Mouse (Mus musculus): ENCODE results near the gene Ulk3. TPM values are rescaled to one million over a fixed set of nuclear protein-coding genes. Genes with fewer than 3 reads are reported as not detected.

Ulk3 gene
- polyA plus RNA-seq, 1 experiment from 2014 or later: 18.0 TPM

GRCm38 (mm10) chr9:57552139-57552887 is 36.9 kb upstream of the Ulk3 start, which contains the start of gene Mpi:
TSS of gene Mpi (minus strand) at chr9:57552763.
- Histone ChIP-seq H3K4me3 (ENCODE audit: low read length) (peak within 1 kb of the TSS; percentile 73), H3K4me1 (ENCODE audit: control insufficient read depth, insufficient read depth, low read length) (peaks cover 35% of the 10 kb centered on the region), H3K9ac (ENCODE audit: low read depth, low read length) (peak within 1 kb of the TSS; percentile 75), H3K27ac (ENCODE audit: low read length) (peak within 1 kb of the TSS; percentile 55; the same call in 1 of the 2 replicates), H3K36me3 (ENCODE audit: control insufficient read depth, insufficient read depth, low read length) (0 out of 2 replicates have a peak, but pooled peaks cover 3% of the 10 kb centered on the region), H3K9me3 (ENCODE audit: control insufficient read depth, low read length) (no peaks in the 10 kb centered on the region), H3K27me3 (replicated peaks; ENCODE audit: control insufficient read depth, insufficient read depth, low read length) (no peaks in the 10 kb centered on the region), H3K4me2 (ENCODE audit: low read depth, low read length) (peak within 1 kb of the TSS; percentile 85)
- 3% methylated on average over 28 of the region's 28 CpGs for WGBS
- ATAC-seq: peak; percentile 34

- Histone ChIP-seq H3K36me3 (ENCODE audit: control insufficient read depth, insufficient read depth, low read length) (0 out of 2 replicates have a peak, but pooled peaks cover 3% of the 10 kb centered on the region), H3K4me1 (ENCODE audit: control insufficient read depth, insufficient read depth, low read length) (peaks cover 28% of the 10 kb centered on the region), H3K27me3 (replicated peaks; ENCODE audit: control insufficient read depth, insufficient read depth, low read length) (no peaks in the 10 kb centered on the region), H3K27ac (ENCODE audit: low read length) (0 out of 2 replicates have a peak overlapping the region, but pooled peaks have one; percentile 55), H3K4me3 (ENCODE audit: low read length) (no peak overlapping the region), H3K9ac (ENCODE audit: low read depth, low read length) (peak overlapping the region; percentile 75; the same call in 1 of the 2 replicates), H3K4me2 (ENCODE audit: low read depth, low read length) (0 out of 2 replicates have a peak overlapping the region, but pooled peaks have one; percentile 85), H3K9me3 (ENCODE audit: control insufficient read depth, low read length) (no peaks in the 10 kb centered on the region)
- 70% methylated on average over 11 of the region's 11 CpGs for WGBS
- ATAC-seq: no peak
Measured at GRCm38 (mm10) chr9:57553119-57553518, 36.1 kb upstream of the Ulk3 start.

GRCm38 (mm10) chr9:57554753-57555152 is 34.5 kb upstream of the Ulk3 start:
- Histone ChIP-seq H3K4me1 (ENCODE audit: control insufficient read depth, insufficient read depth, low read length) (peaks cover 17% of the 10 kb centered on the region), H3K36me3 (ENCODE audit: control insufficient read depth, insufficient read depth, low read length) (no peaks in the 10 kb centered on the region), H3K4me2 (ENCODE audit: low read depth, low read length) (no peak overlapping the region), H3K27ac (ENCODE audit: low read length) (no peak overlapping the region), H3K9me3 (ENCODE audit: control insufficient read depth, low read length) (no peaks in the 10 kb centered on the region), H3K9ac (ENCODE audit: low read depth, low read length) (no peak overlapping the region), H3K27me3 (replicated peaks; ENCODE audit: control insufficient read depth, insufficient read depth, low read length) (no peaks in the 10 kb centered on the region), H3K4me3 (ENCODE audit: low read length) (no peak overlapping the region)
- WGBS: 68% methylated on average over 3 of the region's 3 CpGs
- ATAC-seq: no peak

DNA sequence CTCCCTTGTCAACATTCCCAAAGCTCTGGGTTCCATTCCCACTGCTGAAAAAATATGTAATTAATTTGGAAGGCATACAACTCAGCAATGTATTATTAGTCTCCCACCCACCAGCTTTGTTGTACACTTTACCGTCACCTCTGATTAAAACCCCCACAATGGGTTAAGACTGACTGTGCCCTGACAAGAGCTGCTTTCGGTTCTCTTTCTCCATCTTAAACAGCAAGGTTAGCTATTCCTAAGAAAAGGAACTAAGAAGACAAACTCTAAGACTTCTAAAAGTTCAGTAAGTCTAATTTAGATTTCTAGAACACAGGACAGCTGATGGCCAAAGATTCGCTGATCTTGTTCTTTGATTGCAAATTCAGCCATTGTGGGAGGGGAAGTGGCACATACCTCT is 32.0 kb upstream of the Ulk3 start:
- no peak for ATAC-seq
- H3K27me3 ChIP-seq (replicated peaks; ENCODE audit: control insufficient read depth, insufficient read depth, low read length): no peaks in the 10 kb centered on the region

GRCm38 (mm10) chr9:57558625-57559024 is 30.6 kb upstream of the Ulk3 start:
- Histone ChIP-seq H3K4me3 (ENCODE audit: low read length) (no peak overlapping the region), H3K4me2 (ENCODE audit: low read depth, low read length) (no peak overlapping the region), H3K36me3 (ENCODE audit: control insufficient read depth, insufficient read depth, low read length) (no peaks in the 10 kb centered on the region), H3K4me1 (ENCODE audit: control insufficient read depth, insufficient read depth, low read length) (peaks cover 25% of the 10 kb centered on the region), H3K9me3 (ENCODE audit: control insufficient read depth, low read length) (no peaks in the 10 kb centered on the region), H3K27ac (ENCODE audit: low read length) (no peak overlapping the region), H3K9ac (ENCODE audit: low read depth, low read length) (no peak overlapping the region), H3K27me3 (replicated peaks; ENCODE audit: control insufficient read depth, insufficient read depth, low read length) (no peaks in the 10 kb centered on the region)
- 84% methylated on average over 4 of the region's 4 CpGs for WGBS
- ATAC-seq: no peak

More for the DNA sequence above, 32.0 kb upstream of the Ulk3 start:
- Histone ChIP-seq H3K4me3 (ENCODE audit: low read length) (no peak overlapping the region), H3K27ac (ENCODE audit: low read length) (no peak overlapping the region), H3K36me3 (ENCODE audit: control insufficient read depth, insufficient read depth, low read length) (no peaks in the 10 kb centered on the region), H3K9ac (ENCODE audit: low read depth, low read length) (no peak overlapping the region), H3K4me2 (ENCODE audit: low read depth, low read length) (no peak overlapping the region), H3K9me3 (ENCODE audit: control insufficient read depth, low read length) (no peaks in the 10 kb centered on the region), H3K4me1 (ENCODE audit: control insufficient read depth, insufficient read depth, low read length) (peaks cover 15% of the 10 kb centered on the region)
- WGBS: 80% methylated on average over 3 of the region's 3 CpGs

GRCm38 (mm10) chr9:57559568-57559967 is 29.7 kb upstream of the Ulk3 start:
- H3K9me3 ChIP-seq (ENCODE audit: control insufficient read depth, low read length): no peaks in the 10 kb centered on the region
- no peak overlapping the region for H3K4me2 ChIP-seq (ENCODE audit: low read depth, low read length)
- no peak overlapping the region for H3K4me3 ChIP-seq (ENCODE audit: low read length)
- peaks cover 27% of the 10 kb centered on the region for H3K4me1 ChIP-seq (ENCODE audit: control insufficient read depth, insufficient read depth, low read length)
- WGBS: 70% methylated on average over 2 of the region's 2 CpGs
- no peaks in the 10 kb centered on the region for H3K36me3 ChIP-seq (ENCODE audit: control insufficient read depth, insufficient read depth, low read length)
- no peaks in the 10 kb centered on the region for H3K27me3 ChIP-seq (replicated peaks; ENCODE audit: control insufficient read depth, insufficient read depth, low read length)
- ATAC-seq: no peak
- no peak overlapping the region for H3K9ac ChIP-seq (ENCODE audit: low read depth, low read length)
- no peak overlapping the region for H3K27ac ChIP-seq (ENCODE audit: low read length)

GRCm38 (mm10) chr9:57560263-57560662 is 29.0 kb upstream of the Ulk3 start:
- no peaks in the 10 kb centered on the region for H3K9me3 ChIP-seq (ENCODE audit: control insufficient read depth, low read length)
- peaks cover 30% of the 10 kb centered on the region for H3K4me1 ChIP-seq (ENCODE audit: control insufficient read depth, insufficient read depth, low read length)
- no peaks in the 10 kb centered on the region for H3K36me3 ChIP-seq (ENCODE audit: control insufficient read depth, insufficient read depth, low read length)
- 22% methylated on average over 7 of the region's 7 CpGs for WGBS
- peak overlapping the region; percentile 66 for H3K9ac ChIP-seq (ENCODE audit: low read depth, low read length)
- H3K27me3 ChIP-seq (replicated peaks; ENCODE audit: control insufficient read depth, insufficient read depth, low read length): no peaks in the 10 kb centered on the region
- peak overlapping the region; percentile 55 for H3K4me3 ChIP-seq (ENCODE audit: low read length)
- peak overlapping the region; percentile 53 for H3K4me2 ChIP-seq (ENCODE audit: low read depth, low read length)
- ATAC-seq: no peak
- no peak overlapping the region for H3K27ac ChIP-seq (ENCODE audit: low read length)

- peak within 1 kb of the TSS; percentile 40 for H3K27ac ChIP-seq (ENCODE audit: low read length)
- peak within 1 kb of the TSS; percentile 66 for H3K9ac ChIP-seq (ENCODE audit: low read depth, low read length)
- under 1% methylated on average over 37 of the region's 37 CpGs for WGBS
- H3K4me2 ChIP-seq (ENCODE audit: low read depth, low read length): peak within 1 kb of the TSS; percentile 64
- peak within 1 kb of the TSS; percentile 55 for H3K4me3 ChIP-seq (ENCODE audit: low read length)
- peak; percentile 99 for ATAC-seq
- peaks cover 39% of the 10 kb centered on the region for H3K4me1 ChIP-seq (ENCODE audit: control insufficient read depth, insufficient read depth, low read length)
- H3K9me3 ChIP-seq (ENCODE audit: control insufficient read depth, low read length): no peaks in the 10 kb centered on the region
- H3K27me3 ChIP-seq (replicated peaks; ENCODE audit: control insufficient read depth, insufficient read depth, low read length): no peaks in the 10 kb centered on the region
- no peaks in the 10 kb centered on the region for H3K36me3 ChIP-seq (ENCODE audit: control insufficient read depth, insufficient read depth, low read length)
Measured at GRCm38 (mm10) chr9:57560861-57561710, 28.2 kb upstream of the Ulk3 start, which contains the start of gene Scamp2. TSS of gene Scamp2 (plus strand) at chr9:57560943.

DNA sequence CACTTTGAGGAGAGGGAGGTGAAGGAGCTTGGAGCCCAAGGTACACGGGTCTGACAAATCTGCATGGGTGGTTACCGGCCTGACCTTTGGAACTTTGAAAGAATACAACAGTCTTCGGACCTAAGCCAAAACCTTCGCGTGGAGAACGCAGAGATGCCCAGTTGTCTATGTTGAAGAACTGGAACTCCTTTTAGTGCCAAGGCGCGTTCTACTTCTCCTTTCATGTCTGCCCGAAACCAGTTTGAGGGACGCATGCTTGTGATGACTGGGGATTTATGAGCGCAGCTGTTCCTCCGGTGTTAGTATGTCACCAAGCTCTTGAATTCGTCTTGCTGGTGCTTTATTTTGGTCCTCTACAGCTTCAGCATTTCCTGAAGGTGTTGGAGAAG is 27.5 kb upstream of the Ulk3 start:
- ATAC-seq: no peak
- H3K27me3 ChIP-seq (replicated peaks; ENCODE audit: control insufficient read depth, insufficient read depth, low read length): no peaks in the 10 kb centered on the region
- WGBS: 68% methylated on average over 13 of the region's 13 CpGs
- peak overlapping the region; percentile 21 for H3K9ac ChIP-seq (ENCODE audit: low read depth, low read length)
- peak overlapping the region; percentile 64 for H3K4me2 ChIP-seq (ENCODE audit: low read depth, low read length)
- peak overlapping the region; percentile 40 for H3K27ac ChIP-seq (ENCODE audit: low read length)
- peaks cover 44% of the 10 kb centered on the region for H3K4me1 ChIP-seq (ENCODE audit: control insufficient read depth, insufficient read depth, low read length)
- no peaks in the 10 kb centered on the region for H3K9me3 ChIP-seq (ENCODE audit: control insufficient read depth, low read length)
- peak overlapping the region; percentile 55 for H3K4me3 ChIP-seq (ENCODE audit: low read length)
- H3K36me3 ChIP-seq (ENCODE audit: control insufficient read depth, insufficient read depth, low read length): no peaks in the 10 kb centered on the region
